Mouse (Mus musculus) ES-E14 (cell line): ENCODE results near the gene Dkk2. TPM values are rescaled to one million over a fixed set of nuclear protein-coding genes. Genes with fewer than 3 reads are reported as not detected.

Source experiments
- DNase-seq: peaks from one replicate; pipeline ENCODE4 v3.0.0-alpha.2; 2013; ENCODE audit warnings: low read depth, low spot score
- H3K27ac ChIP-seq: 2 replicates; pipeline ENCODE4 v1.5.1; 2012; ENCODE audit warnings: low read depth, mild to moderate bottlenecking, low read length, moderate library complexity, mixed read lengths; ENCODE audit not compliant: poor library complexity, insufficient read depth, severe bottlenecking
- H3K36me3 ChIP-seq: 2 replicates; pipeline ENCODE4 v1.6.1; 2012; ENCODE audit warnings: mild to moderate bottlenecking, low read length, moderate library complexity, mixed read lengths; ENCODE audit not compliant: control insufficient read depth, poor library complexity, insufficient read depth, severe bottlenecking
- H3K4me1 ChIP-seq, 2 experiments: fragments of 150-350 bp in 1 of 2; sonication (generic) in 1 of 2; 2 replicates each; pipeline ENCODE4 v1.6.1; 2012; ENCODE audit warnings: low read length in 2 of 2, mild to moderate bottlenecking in 1 of 2, mixed read lengths in 1 of 2; ENCODE audit not compliant: control insufficient read depth in 2 of 2, insufficient read depth in 2 of 2, poor library complexity in 1 of 2
- H3K4me3 ChIP-seq, 2 experiments: fragments of 150-350 bp in 1 of 2; sonication (generic) in 1 of 2; 2 replicates each; pipeline ENCODE4 v1.5.1; 2012; ENCODE audit warnings: low read length in 2 of 2, low read depth in 1 of 2, mild to moderate bottlenecking in 1 of 2, mixed read lengths in 1 of 2; ENCODE audit not compliant: insufficient read depth in 1 of 2, poor library complexity in 1 of 2, severe bottlenecking in 1 of 2
- H3K9ac ChIP-seq: 2 replicates; pipeline ENCODE4 v1.6.1; 2012; ENCODE audit warnings: low read depth, mild to moderate bottlenecking, low read length, mixed read lengths; ENCODE audit not compliant: poor library complexity, insufficient read depth, severe bottlenecking
- H3K9me3 ChIP-seq: fragments of 150-350 bp; sonication (generic); 2 replicates; pipeline ENCODE4 v1.6.1; 2012; ENCODE audit warnings: low read depth, mild to moderate bottlenecking, low read length; ENCODE audit not compliant: control insufficient read depth, insufficient read depth
- CHD2 ChIP-seq: IDR thresholded peaks from 2 replicates; pipeline ENCODE4 v1.6.1; 2014; ENCODE audit warnings: mild to moderate bottlenecking, low read depth, low read length, inconsistent platforms
- HCFC1 ChIP-seq: IDR thresholded peaks from 2 replicates; pipeline ENCODE4 v1.6.1; 2012; ENCODE audit warnings: low read length, inconsistent platforms, borderline replicate concordance; ENCODE audit not compliant: insufficient read depth
- MAFK ChIP-seq: IDR thresholded peaks from 2 replicates; pipeline ENCODE4 v1.6.1; 2014; ENCODE audit warnings: mild to moderate bottlenecking, low read depth, low read length, inconsistent platforms; ENCODE audit not compliant: insufficient read depth
- ZC3H11A ChIP-seq: IDR thresholded peaks from 2 replicates; pipeline ENCODE4 v1.6.1; 2012; ENCODE audit warnings: low read depth, mild to moderate bottlenecking, inconsistent platforms, low read length, borderline replicate concordance
- ZNF384 ChIP-seq: IDR thresholded peaks from 2 replicates; pipeline ENCODE4 v1.6.1; 2012; ENCODE audit warnings: low read depth, low read length, inconsistent platforms
- in situ Hi-C, 2 experiments: fragments of 600-800 bp; cut with MboI; formaldehyde crosslinking; loops; one replicate each; pipeline ENCODE4 v1.15.1; 2025; ENCODE audit warnings: low sequenced_read_pairs in 2 of 2, inconsistent platforms in 1 of 2; ENCODE audit not compliant: unreplicated experiment in 2 of 2
- total RNA-seq: library from RNA; depleted of rRNA; stranded (reverse); fragments of 300-350 nt; gene quantifications from 2 replicates; pipeline ENCODE4 v1.2.3, GENCODE M21; 2012

Dkk2 gene
- total RNA-seq, 1 experiment = 1.1 TPM

GRCm38 (mm10) chr3:132207469-132207868, 122.4 kb downstream of the Dkk2 start:
- Histone ChIP-seq H3K4me3 (no peak overlapping the region), H3K36me3 (no peaks in the 10 kb centered on the region), H3K9me3 (no peaks in the 10 kb centered on the region), H3K9ac (no peak overlapping the region), H3K4me1 (no peaks in the 10 kb centered on the region), H3K27ac (no peak overlapping the region)
- in situ Hi-C loops = no loop called here
- no peak for TF ChIP-seq MAFK
- TF ChIP-seq ZC3H11A = no peak
- DNase-seq = peak; percentile 49

GRCm38 (mm10) chr3:132211260-132211659, 126.2 kb downstream of the Dkk2 start:
- no peak overlapping the region for H3K27ac ChIP-seq
- H3K4me1 ChIP-seq = no peaks in the 10 kb centered on the region
- H3K9ac ChIP-seq = no peak overlapping the region
- DNase-seq = no peak
- H3K9me3 ChIP-seq = no peaks in the 10 kb centered on the region
- in situ Hi-C loops = no loop called here
- H3K4me3 ChIP-seq = no peak overlapping the region
- no peak for TF ChIP-seq HCFC1
- no peak for TF ChIP-seq MAFK
- no peak for TF ChIP-seq CHD2
- no peak for TF ChIP-seq ZNF384
- TF ChIP-seq ZC3H11A = no peak
- H3K36me3 ChIP-seq = no peaks in the 10 kb centered on the region

- Histone ChIP-seq H3K9me3 (no peaks in the 10 kb centered on the region), H3K36me3 (no peaks in the 10 kb centered on the region), H3K9ac (no peak overlapping the region), H3K4me3 (no peak overlapping the region), H3K4me1 (no peaks in the 10 kb centered on the region), H3K27ac (no peak overlapping the region)
- no peak for DNase-seq
- in situ Hi-C loops = no loop called here
- TF ChIP-seq CHD2 (no peak), HCFC1 (no peak), MAFK (no peak), ZC3H11A (no peak), ZNF384 (no peak)
Measured at GRCm38 (mm10) chr3:132219977-132220487, 134.9 kb downstream of the Dkk2 start.

GRCm38 (mm10) chr3:132227622-132228021, 142.5 kb downstream of the Dkk2 start:
- TF ChIP-seq ZC3H11A (no peak), MAFK (no peak), HCFC1 (no peak)
- in situ Hi-C loops = no loop called here
- Histone ChIP-seq H3K4me1 (no peaks in the 10 kb centered on the region), H3K9me3 (no peaks in the 10 kb centered on the region), H3K27ac (no peak overlapping the region), H3K36me3 (no peaks in the 10 kb centered on the region), H3K9ac (no peak overlapping the region), H3K4me3 (no peak overlapping the region)
- no peak for DNase-seq
